Mouse (Mus musculus): Measurements from ENCODE around the gene Calcrl. TPM values are rescaled to one million over a fixed set of nuclear protein-coding genes. Genes with fewer than 3 reads are reported as not detected.

Calcrl gene
- polyA plus RNA-seq, 1 experiment from 2014 or later = 23.0 TPM

DNA sequence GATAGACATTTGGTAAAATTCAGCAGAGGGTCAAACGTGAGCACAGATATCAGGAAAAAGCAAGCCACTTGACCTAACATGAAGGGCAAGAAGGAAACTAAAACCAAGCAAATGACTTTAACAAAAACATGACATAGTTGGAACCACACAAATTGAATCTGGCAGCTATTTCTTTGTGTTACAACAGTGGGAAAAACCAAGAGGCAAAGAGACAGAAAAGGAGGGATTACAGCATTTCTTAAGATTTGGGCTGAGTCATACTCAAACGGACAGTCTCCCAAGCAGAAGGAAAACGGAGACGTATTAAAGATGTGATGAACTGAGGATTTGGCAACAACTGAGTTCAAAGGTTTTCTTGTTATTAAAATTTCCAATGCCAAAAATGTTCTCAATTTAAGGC is 88.9 kb downstream of the Calcrl start:
- DNase-seq (ENCODE audit: low spot score) = no peak

GRCm38 (mm10) chr2:84316185-84316805 is 108.9 kb downstream of the Calcrl start:
- no peak for DNase-seq (ENCODE audit: low spot score)

DNA sequence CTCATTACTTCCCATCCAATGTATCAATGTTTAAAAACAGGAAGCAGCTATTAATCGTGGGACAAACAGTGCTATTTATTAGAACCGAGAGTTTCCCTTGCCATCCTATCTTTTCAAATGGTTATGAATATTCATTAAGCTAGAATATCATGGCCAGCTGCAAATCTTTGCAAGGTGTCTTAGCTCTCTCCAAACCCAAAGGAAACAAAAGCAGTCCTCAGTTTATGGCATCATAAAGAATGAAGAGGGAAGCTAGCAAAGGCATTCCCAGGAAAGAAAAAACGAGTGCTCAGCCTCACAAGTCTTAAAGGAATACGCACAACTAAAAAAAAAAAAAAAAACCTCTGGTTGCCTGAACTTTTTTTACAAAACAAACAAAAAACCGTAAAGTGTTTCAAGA is 128.7 kb downstream of the Calcrl start:
- no peak for DNase-seq (ENCODE audit: low spot score)

GRCm38 (mm10) chr2:84295068-84295467 is 130.1 kb downstream of the Calcrl start:
- DNase-seq (ENCODE audit: low spot score) = no peak

DNA sequence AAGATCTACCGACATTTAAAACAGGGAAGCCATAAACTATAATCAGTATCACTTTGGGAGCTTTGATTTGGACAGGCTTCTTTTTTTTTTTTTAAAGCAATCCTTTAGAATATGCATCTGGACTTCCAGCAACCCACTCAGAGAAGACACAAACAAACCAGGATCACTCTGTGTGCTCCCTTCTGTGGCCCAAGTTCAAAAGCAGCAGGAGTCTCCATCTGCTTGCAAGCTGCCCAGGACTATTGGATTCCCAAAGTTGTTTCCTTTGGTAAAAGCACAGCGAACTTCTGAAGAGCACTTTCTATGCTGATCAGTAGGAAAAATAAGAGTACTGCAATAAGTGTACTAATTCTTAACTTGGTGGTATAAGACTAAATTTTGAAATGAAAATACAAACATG is 130.6 kb downstream of the Calcrl start:
- no peak for DNase-seq (ENCODE audit: low spot score)

GRCm38 (mm10) chr2:84292351-84293000 is 132.7 kb downstream of the Calcrl start:
- DNase-seq (ENCODE audit: low spot score) = no peak

DNA sequence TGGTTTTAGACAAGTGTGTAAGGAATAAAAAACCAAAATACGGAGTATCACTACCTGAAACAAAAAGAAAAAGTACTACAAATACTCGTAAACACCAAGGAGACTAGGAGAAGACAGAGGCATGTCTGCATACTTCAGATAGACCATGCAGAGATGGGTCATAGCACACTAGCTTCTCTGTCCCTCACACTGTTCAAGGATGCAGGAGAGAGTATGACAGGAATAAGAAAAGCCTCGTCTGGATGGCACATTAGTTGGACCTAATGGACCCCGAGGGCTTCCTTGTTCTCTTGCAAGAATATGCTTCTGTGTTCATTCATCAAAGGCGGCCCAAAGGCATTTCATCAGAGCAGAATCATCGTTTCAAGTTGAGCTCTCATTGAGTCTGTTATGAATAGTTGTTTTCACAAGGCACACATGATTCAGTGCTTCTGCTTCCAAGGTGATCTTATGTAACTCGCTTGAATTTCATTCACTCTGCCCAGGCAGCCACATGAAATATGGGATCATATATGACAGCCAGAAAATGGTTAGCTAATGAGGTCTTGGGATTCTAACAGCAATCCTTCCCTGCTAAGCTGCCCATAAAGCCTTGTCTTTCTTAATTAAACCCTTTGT is 136.2 kb downstream of the Calcrl start:
- no peak for DNase-seq (ENCODE audit: low spot score)

Other genes with a start within 250 kb of the Calcrl start
- 25.1 and 25.7 TPM in 2 replicates for gene Tfpi, start 51.4 kb upstream of the Calcrl start, polyA plus RNA-seq (2015; fragmentation: Nextera tagmentation; extraction: Ambion mirVana)
- 6.9 and 7.0 TPM in 2 replicates for gene Ctnnd1, start 225.4 kb upstream of the Calcrl start, polyA plus RNA-seq (2015; fragmentation: Nextera tagmentation; extraction: Ambion mirVana)
- gene Btbd18, start 233.7 kb upstream of the Calcrl start, polyA plus RNA-seq (2015; fragmentation: Nextera tagmentation; extraction: Ambion mirVana) = 0.06 and 0.31 TPM in 2 replicates
- gene Selenoh, start 245.4 kb upstream of the Calcrl start, polyA plus RNA-seq (2015; fragmentation: Nextera tagmentation; extraction: Ambion mirVana) = 294 and 310 TPM in 2 replicates

Data from thymus, postnatal 0 days (tissue).